Mouse (Mus musculus) liver, embryonic 14.5 days (tissue): ENCODE data around the gene Fam129a. TPM values are rescaled to one million over a fixed set of nuclear protein-coding genes. Genes with fewer than 3 reads are reported as not detected.
"Not testable (repeated sequence)": the region's sequence is repeated elsewhere in the genome, so short reads cannot be mapped to it uniquely, and the experiment has no call there.

Source experiments
- ATAC-seq: fragments of 200-750 bp; cut with Nextera tagmentation; 2 replicates; pipeline ENCODE4 v1.8.0; 2017; ENCODE audit warnings: moderate number of reproducible peaks, mild to moderate bottlenecking, moderate library complexity; ENCODE audit not compliant: insufficient read depth
- DNase-seq, 3 experiments: peaks; one replicate each; pipeline ENCODE4 v3.0.0-alpha.2; 2012 to 2013; ENCODE audit warnings: low read depth in 3 of 3, low spot score in 3 of 3
- H3K27ac ChIP-seq: fragments of 300-500 bp; sonication (generic); 2 replicates; pipeline ENCODE4 v1.5.1; 2014; ENCODE audit warnings: moderate library complexity, mild to moderate bottlenecking, control low read depth, inconsistent platforms
- H3K27me3 ChIP-seq: fragments of 300-500 bp; sonication (generic); 2 replicates; pipeline ENCODE4 v1.6.1; 2014; ENCODE audit warnings: mild to moderate bottlenecking, low read length, moderate library complexity; ENCODE audit not compliant: control insufficient read depth, insufficient read depth
- H3K36me3 ChIP-seq: fragments of 300-500 bp; sonication (generic); replicated peaks from 2 replicates; pipeline ENCODE4 v1.6.1; 2014; ENCODE audit warnings: low read depth; ENCODE audit not compliant: control insufficient read depth, insufficient read depth
- H3K4me1 ChIP-seq, 2 experiments: fragments of 200-500 bp in 1 of 2; fragments of 300-500 bp in 1 of 2; sonication (generic) in 1 of 2; replicated peaks; 2 replicates each; pipeline ENCODE4 v1.6.1; 2012 to 2014; ENCODE audit warnings: antibody characterized with exemption in 1 of 2, inconsistent platforms in 1 of 2, low read length in 1 of 2; ENCODE audit not compliant: control insufficient read depth in 2 of 2, insufficient read depth in 2 of 2
- H3K4me2 ChIP-seq: fragments of 300-500 bp; sonication (generic); 2 replicates; pipeline ENCODE4 v1.6.1; 2014; ENCODE audit warnings: low read depth, mild to moderate bottlenecking, control low read depth, moderate library complexity
- H3K4me3 ChIP-seq, 2 experiments: fragments of 200-500 bp in 1 of 2; fragments of 300-500 bp in 1 of 2; sonication (generic) in 1 of 2; 2 replicates each; pipeline ENCODE4 v1.5.1; 2012 to 2014; ENCODE audit warnings: low read depth in 2 of 2, low read length in 2 of 2, mild to moderate bottlenecking in 2 of 2, control low read depth in 1 of 2, inconsistent platforms in 1 of 2, moderate library complexity in 1 of 2; ENCODE audit not compliant: insufficient read depth in 1 of 2
- H3K9ac ChIP-seq: fragments of 300-500 bp; sonication (generic); replicated peaks from 2 replicates; pipeline ENCODE4 v1.6.1; 2014; ENCODE audit warnings: mild to moderate bottlenecking, control low read depth, moderate library complexity
- H3K9me3 ChIP-seq: fragments of 300-500 bp; sonication (generic); 2 replicates; pipeline ENCODE4 v1.6.1; 2016; ENCODE audit warnings: low read length, mixed read lengths; ENCODE audit not compliant: control insufficient read depth
- CTCF ChIP-seq: IDR thresholded peaks from 2 replicates; pipeline ENCODE4 v1.5.1; 2016; ENCODE audit warnings: antibody characterized with exemption, low read depth, control low read depth
- EP300 ChIP-seq: IDR thresholded peaks from 2 replicates; pipeline ENCODE4 v1.6.1; 2016; ENCODE audit warnings: antibody characterized with exemption, low read depth
- WGBS: fragments of 180-500 bp; shearing (Covaris S2); extraction: QIAGEN DNeasy Blood & Tissue Kit; methylation state at CpG from one replicate; pipeline ENCODE4 v1.1.7; 2014; ENCODE audit not compliant: insufficient replicate concordance; 5-methylcytosine and 5-hydroxymethylcytosine counted together
- polyA plus RNA-seq, 2 experiments: library from polyadenylated mRNA; depleted of rRNA in 1 of 2; stranded (reverse) in 1 of 2; unstranded in 1 of 2; fragments of >200 nt; fragmentation: Nextera tagmentation in 1 of 2; extraction: Ambion mirVana in 1 of 2; gene quantifications; 2 replicates each; pipeline versions ENCODE4 v1.2.1 to v1.2.3; 2012 to 2014

Fam129a gene
- polyA plus RNA-seq, 2 experiments = 1.5 to 3.4 TPM

DNA sequence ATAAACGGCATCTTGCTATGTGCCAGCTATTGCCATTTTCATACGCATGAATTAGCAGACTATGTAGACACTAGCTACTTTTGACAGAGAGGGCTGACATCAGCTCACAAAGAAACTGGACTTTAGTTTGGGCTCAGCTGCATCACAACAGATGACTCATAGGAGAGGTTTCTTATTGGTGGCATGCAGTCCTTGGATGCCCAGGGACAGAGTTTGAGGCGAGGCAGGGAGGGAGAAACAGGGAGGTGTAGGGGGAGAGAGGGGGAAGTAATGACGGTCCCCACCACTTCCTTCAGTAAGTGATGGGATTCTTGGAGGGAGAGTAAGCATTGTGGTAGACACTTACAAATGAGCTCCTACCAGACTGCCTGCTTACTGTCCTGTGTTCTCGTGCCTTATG, 118.0 kb downstream of the Fam129a start:
- Histone ChIP-seq H3K9ac (no peak overlapping the region), H3K9me3 (no peaks in the 10 kb centered on the region), H3K4me2 (no peak overlapping the region), H3K27ac (no peak overlapping the region), H3K4me1 (peaks cover 0 to 5% of the 10 kb centered on the region in 2 experiments; a peak in 1 of 4 replicates), H3K4me3 (no peak overlapping the region), H3K36me3 (no peaks in the 10 kb centered on the region), H3K27me3 (no peaks in the 10 kb centered on the region)
- TF ChIP-seq CTCF (no peak), EP300 (no peak)
- no peak for DNase-seq
- ATAC-seq = no peak
- 43% methylated on average over 5 of the region's 5 CpGs for WGBS

DNA sequence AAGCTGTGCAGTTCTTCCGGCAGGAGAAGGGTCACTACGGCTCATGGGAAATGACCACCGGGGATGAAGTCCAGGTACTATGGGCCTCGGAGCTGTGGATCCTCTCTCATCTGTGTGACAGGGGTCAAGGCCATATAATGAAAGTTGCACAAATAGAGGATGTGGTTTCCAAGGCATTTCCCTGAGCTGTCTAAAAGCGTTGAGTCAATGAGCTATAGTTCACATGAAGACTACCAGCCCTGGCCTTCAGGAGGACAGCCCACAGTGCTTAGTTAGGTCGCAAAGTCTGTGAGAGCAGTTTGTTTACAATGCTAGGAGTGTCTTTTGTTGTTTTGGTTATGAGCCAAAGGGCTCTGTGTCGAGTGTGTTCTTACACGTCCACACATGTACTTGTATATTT, 118.6 kb downstream of the Fam129a start:
- Histone ChIP-seq H3K4me2 (no peak overlapping the region), H3K9me3 (no peaks in the 10 kb centered on the region), H3K4me3 (no peak overlapping the region), H3K36me3 (no peaks in the 10 kb centered on the region), H3K9ac (no peak overlapping the region), H3K27ac (no peak overlapping the region), H3K4me1 (peaks cover 0 to 5% of the 10 kb centered on the region in 2 experiments; a peak in 1 of 4 replicates), H3K27me3 (no peaks in the 10 kb centered on the region)
- TF ChIP-seq CTCF (no peak), EP300 (no peak)
- WGBS = 24% methylated on average over 8 of the region's 8 CpGs
- peak; percentile 23; the same call in 1 of the 2 replicates for ATAC-seq
- DNase-seq = peak in 1 of 3 experiments; percentile 3

DNA sequence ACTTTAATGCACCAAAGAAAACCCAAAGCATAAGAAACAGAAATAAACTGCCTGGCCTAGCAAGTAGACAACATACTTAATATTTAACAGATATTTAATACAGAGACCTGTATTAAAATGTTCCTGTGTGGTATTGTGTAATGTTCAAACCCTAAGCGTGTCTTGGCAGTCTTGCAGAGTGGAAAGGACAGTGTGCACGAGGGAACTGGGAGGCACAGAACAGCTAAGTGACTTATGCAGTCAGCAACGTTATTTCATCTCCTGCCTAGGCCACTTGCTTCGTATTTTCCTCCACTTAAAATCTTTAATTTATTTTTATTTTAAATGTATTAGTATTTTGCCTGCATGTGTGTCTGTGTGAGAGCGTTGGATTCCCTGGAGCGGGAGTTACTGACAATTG, 119.1 kb downstream of the Fam129a start:
- DNase-seq (no peak), ATAC-seq (no peak)
- H3K27ac ChIP-seq = no peak overlapping the region
- H3K9ac ChIP-seq = no peak overlapping the region
- H3K9me3 ChIP-seq = no peaks in the 10 kb centered on the region
- no peaks in the 10 kb centered on the region for H3K36me3 ChIP-seq
- WGBS = 56% methylated on average over 6 of the region's 6 CpGs
- H3K4me1 ChIP-seq = peaks cover 0 to 5% of the 10 kb centered on the region in 2 experiments; a peak in 1 of 4 replicates
- H3K4me2 ChIP-seq = no peak overlapping the region
- H3K4me3 ChIP-seq = no peak overlapping the region
- H3K27me3 ChIP-seq = no peaks in the 10 kb centered on the region
- no peak for TF ChIP-seq EP300
- TF ChIP-seq CTCF = no peak

DNA sequence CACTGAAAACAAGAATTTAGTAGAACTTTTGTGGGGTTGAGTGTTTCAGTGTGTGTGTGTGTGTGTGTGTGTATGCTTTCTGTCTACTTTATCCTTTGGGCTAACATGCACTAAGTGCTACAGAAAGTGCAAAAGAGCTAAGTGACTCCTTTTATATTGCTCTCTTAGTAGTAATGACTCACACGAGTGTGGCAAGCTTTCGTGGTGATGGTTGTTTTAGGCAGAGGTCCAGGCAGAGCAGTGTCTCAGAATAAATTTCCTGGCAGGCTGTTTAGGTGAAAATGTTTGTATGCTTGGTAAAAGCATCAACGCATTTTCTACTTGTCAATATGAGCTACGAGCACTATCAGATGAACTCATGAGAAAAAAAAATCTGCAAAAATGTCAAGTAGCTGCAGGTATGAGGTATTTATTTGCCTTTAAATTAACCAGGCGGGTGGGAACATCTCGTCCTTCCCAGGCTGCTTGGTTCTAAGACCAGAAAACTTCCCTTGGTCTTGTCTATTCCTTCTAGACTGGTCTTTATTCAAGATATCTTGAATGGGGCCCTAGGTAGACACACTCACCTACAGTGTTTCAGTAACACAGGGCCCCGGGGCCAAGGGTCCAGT, 119.7 kb downstream of the Fam129a start:
- no peak for DNase-seq
- no peak overlapping the region for H3K9ac ChIP-seq
- ATAC-seq = no peak
- WGBS = 56% methylated on average over 7 of the region's 7 CpGs
- no peaks in the 10 kb centered on the region for H3K36me3 ChIP-seq
- H3K4me1 ChIP-seq = peaks cover 0 to 5% of the 10 kb centered on the region in 2 experiments; a peak in 1 of 4 replicates
- no peaks in the 10 kb centered on the region for H3K27me3 ChIP-seq
- no peak overlapping the region for H3K27ac ChIP-seq
- TF ChIP-seq EP300 = no peak
- no peak for TF ChIP-seq CTCF
- H3K4me3 ChIP-seq = no peak overlapping the region
- H3K9me3 ChIP-seq = no peaks in the 10 kb centered on the region
- no peak overlapping the region for H3K4me2 ChIP-seq

DNA sequence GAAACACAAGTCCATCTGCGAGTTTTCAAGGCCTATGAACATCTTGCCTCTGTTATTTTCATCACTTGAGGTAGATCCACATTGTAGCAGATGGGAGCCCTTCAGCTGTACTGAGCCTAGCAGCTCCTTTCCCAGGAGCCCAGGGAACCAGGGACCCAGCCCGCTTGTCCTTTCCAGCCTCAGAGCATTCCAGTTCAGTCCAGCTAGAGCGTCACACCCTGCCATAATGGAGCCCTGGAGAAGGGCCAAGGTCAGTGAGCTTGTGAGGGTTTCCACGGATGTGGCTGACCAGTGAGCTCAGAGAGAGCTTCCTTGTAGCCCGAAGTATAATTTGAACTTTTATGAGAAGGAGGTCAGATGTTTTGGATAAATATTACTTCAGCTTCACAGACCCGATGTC, 121.9 kb downstream of the Fam129a start:
- H3K9me3 ChIP-seq, DNase-seq, H3K4me3 ChIP-seq, H3K27ac ChIP-seq, H3K4me2 ChIP-seq, H3K36me3 ChIP-seq, H3K4me1 ChIP-seq, ATAC-seq, H3K9ac ChIP-seq, H3K27me3 ChIP-seq: not testable (repeated sequence)
- 71% methylated on average over 6 of the region's 6 CpGs for WGBS
